Comparison of ENCODE assay signal across 28 mouse cellular contexts in the genomic region with DNA sequence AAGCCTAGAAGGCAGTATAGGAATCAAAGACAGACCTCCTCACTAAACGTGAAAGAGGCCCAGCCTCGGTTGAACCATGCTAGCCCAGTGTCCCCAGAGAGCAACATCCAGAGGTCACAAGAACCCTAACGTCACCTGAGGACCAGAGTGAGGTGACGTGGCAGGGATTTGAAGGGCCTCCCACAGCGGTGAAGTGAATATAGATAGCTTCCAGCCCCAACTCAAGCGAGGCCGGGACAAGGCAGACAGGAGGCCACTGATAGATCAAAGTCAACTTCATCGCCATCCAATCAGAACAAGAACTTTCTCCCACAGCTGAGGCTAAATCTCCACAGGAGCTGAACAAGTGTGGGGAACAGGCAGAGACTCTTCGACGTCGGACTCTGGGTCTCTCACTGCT. TPM values are rescaled to one million over a fixed set of nuclear protein-coding genes. Genes with fewer than 3 reads are reported as not detected.
DNase-seq lines count a peak whose midpoint lies in the region; ATAC-seq and TF ChIP-seq lines count a peak whose summit lies in the region.
"Had no signal": no experiment of that assay in that cellular context is flagged by ENCODE, and none has a peak within 500 bp of the region (broad histone marks: within the 10 kb centered on the region; RNA-seq: fewer than 3 reads in every experiment).

No protein-coding gene starts in this region.

- no peak overlapping the region for H3K9ac ChIP-seq in hindbrain, embryonic 14.5 days
- H3K9ac ChIP-seq in hindbrain, postnatal 0 days (replicated peaks; ENCODE audit: low read length) = no peak overlapping the region
- H3K9ac ChIP-seq: embryonic facial prominence, embryonic 12.5 days; forebrain, embryonic 13.5 days; liver, embryonic 15.5 days; neural tube, embryonic 12.5 days had no signal

- no peak for DNase-seq in hindbrain, embryonic 14.5 days (ENCODE audit: low spot score)
- DNase-seq in hindbrain, postnatal 0 days (ENCODE audit: low spot score) = no peak
- no peak for DNase-seq in thymus, adult 2 months
- no peak for DNase-seq in thymus, adult 18-20 months
- no peak for DNase-seq in cerebellum, adult 8-10 months
- no peak for DNase-seq in heart, postnatal 36 days
- DNase-seq: adrenal gland, adult 8-10 months; cerebellum, adult 9-11 months; heart, postnatal 14 days; kidney, adult 11 months; kidney, postnatal 14 days; layer of hippocampus, postnatal 36 days; right cerebral cortex, postnatal 14 days had no signal

- no peak for ATAC-seq in hindbrain, embryonic 14.5 days (ENCODE audit: low FRiP score)
- ATAC-seq in hindbrain, postnatal 0 days = no peak
- ATAC-seq: forebrain, embryonic 13.5 days; lung, postnatal 0 days had no signal

- no peak for TF ChIP-seq CTCF in hindbrain, postnatal 0 days (IDR thresholded peaks at IDR 0.05; ENCODE audit: low read depth)
- TF ChIP-seq CTCF in thymus, adult 2 months (IDR thresholded peaks at IDR 0.05; ENCODE audit: borderline replicate concordance, control insufficient read depth, extremely low read depth, insufficient read depth, low read length, poor library complexity) = no peak; the same call in 1 of the 2 replicates
- no peak for TF ChIP-seq CTCF in small intestine, adult 2 months (IDR thresholded peaks at IDR 0.05; ENCODE audit: extremely low read depth, insufficient read length, insufficient replicate concordance, low read depth, low read length)

- no peaks in the 10 kb centered on the region for H3K36me3 ChIP-seq in hindbrain, embryonic 14.5 days (replicated peaks; ENCODE audit: control insufficient read depth, insufficient read depth)
- no peaks in the 10 kb centered on the region for H3K36me3 ChIP-seq in hindbrain, postnatal 0 days (ENCODE audit: insufficient read depth, low read length)
- H3K36me3 ChIP-seq in thymus, adult 2 months (ENCODE audit: control insufficient read depth, insufficient read depth, low read length) = peaks cover 43% of the 10 kb centered on the region
- no peaks in the 10 kb centered on the region for H3K36me3 ChIP-seq in small intestine, adult 2 months (ENCODE audit: control insufficient read depth, insufficient read depth, low read length)
- H3K36me3 ChIP-seq: embryonic facial prominence, embryonic 12.5 days; liver, embryonic 15.5 days; neural tube, embryonic 12.5 days had no signal

- no peak for TF ChIP-seq POLR2A in thymus, adult 2 months (IDR thresholded peaks at IDR 0.05; ENCODE audit: control insufficient read depth, extremely low read depth, insufficient read depth, low read length, poor library complexity)
- TF ChIP-seq POLR2A in small intestine, adult 2 months (IDR thresholded peaks at IDR 0.05; ENCODE audit: low read depth, low read length) = no peak

- H3K9me3 ChIP-seq in hindbrain, embryonic 14.5 days (ENCODE audit: control insufficient read depth, low read length) = no peaks in the 10 kb centered on the region
- no peaks in the 10 kb centered on the region for H3K9me3 ChIP-seq in hindbrain, postnatal 0 days (ENCODE audit: low read length)
- H3K9me3 ChIP-seq: embryonic facial prominence, embryonic 12.5 days; forebrain, embryonic 13.5 days; liver, embryonic 15.5 days; neural tube, embryonic 12.5 days had no signal

- no peaks in the 10 kb centered on the region for H3K27me3 ChIP-seq in hindbrain, embryonic 14.5 days (ENCODE audit: control insufficient read depth, insufficient read depth, low read length)
- H3K27me3 ChIP-seq in hindbrain, postnatal 0 days (ENCODE audit: insufficient read depth, low read length) = no peaks in the 10 kb centered on the region
- H3K27me3 ChIP-seq in thymus, adult 2 months (ENCODE audit: control insufficient read depth, insufficient read depth, low read length) = no peaks in the 10 kb centered on the region
- no peaks in the 10 kb centered on the region for H3K27me3 ChIP-seq in small intestine, adult 2 months (ENCODE audit: control insufficient read depth, insufficient read depth, low read length)
- H3K27me3 ChIP-seq: embryonic facial prominence, embryonic 12.5 days; forebrain, embryonic 13.5 days; neural tube, embryonic 12.5 days had no signal

- WGBS in hindbrain, embryonic 14.5 days = 72% methylated on average over 11 of the region's 11 CpGs
- 78% methylated on average over 11 of the region's 11 CpGs for WGBS in hindbrain, postnatal 0 days
- 80% methylated on average over 11 of the region's 11 CpGs for whole genome bisulfite sequencing in thymus, adult 2 months
- 89% methylated on average over 11 of the region's 11 CpGs for WGBS in small intestine, adult 2 months

- intact Hi-C loops in heart, postnatal 36 days (cut with DNase I) = loop anchor here (2.0 to 5.0 kb wide), 2 partner anchors 161 to 417 kb away; a partner anchor contains a TSS

- peaks cover 19% of the 10 kb centered on the region for H3K4me1 ChIP-seq in hindbrain, embryonic 14.5 days (replicated peaks; ENCODE audit: control insufficient read depth, insufficient read depth, low read length)
- peaks cover 11% of the 10 kb centered on the region; the same call in 1 of the 2 replicates for H3K4me1 ChIP-seq in hindbrain, postnatal 0 days (ENCODE audit: insufficient read depth, low read length)
- peaks cover 79% of the 10 kb centered on the region for H3K4me1 ChIP-seq in thymus, adult 2 months (replicated peaks; ENCODE audit: control insufficient read depth, insufficient read depth, low read length)
- peaks cover 30% of the 10 kb centered on the region for H3K4me1 ChIP-seq in small intestine, adult 2 months (ENCODE audit: control insufficient read depth, insufficient read depth, insufficient read length, low read length)

- no peak overlapping the region for H3K4me3 ChIP-seq in hindbrain, embryonic 14.5 days (replicated peaks; ENCODE audit: low read length)
- H3K4me3 ChIP-seq in hindbrain, postnatal 0 days (ENCODE audit: low read length) = no peak overlapping the region
- no peak overlapping the region for H3K4me3 ChIP-seq in thymus, adult 2 months (ENCODE audit: control insufficient read depth, insufficient read depth, low read length)
- H3K4me3 ChIP-seq in small intestine, adult 2 months (ENCODE audit: low read depth, low read length) = no peak overlapping the region
- H3K4me3 ChIP-seq: embryonic facial prominence, embryonic 12.5 days; erythroblast, embryonic 14.5 days; forebrain, embryonic 13.5 days; layer of hippocampus, adult 2 months; liver, embryonic 15.5 days; neural tube, embryonic 12.5 days had no signal

- peak overlapping the region; percentile 47 for H3K27ac ChIP-seq in hindbrain, embryonic 14.5 days
- H3K27ac ChIP-seq in hindbrain, postnatal 0 days = no peak overlapping the region
- H3K27ac ChIP-seq in thymus, adult 2 months (ENCODE audit: control insufficient read depth, insufficient read depth, low read length) = peak overlapping the region; percentile 99
- H3K27ac ChIP-seq in small intestine, adult 2 months (ENCODE audit: insufficient read depth, low read depth, low read length) = peak overlapping the region; percentile 79
- H3K27ac ChIP-seq: embryonic facial prominence, embryonic 12.5 days; forebrain, embryonic 13.5 days; layer of hippocampus, adult 2 months; neural tube, embryonic 12.5 days had no signal

- H3K4me2 ChIP-seq in hindbrain, embryonic 14.5 days (replicated peaks) = no peak overlapping the region
- H3K4me2 ChIP-seq in hindbrain, postnatal 0 days (ENCODE audit: low read depth, low read length) = no peak overlapping the region
- H3K4me2 ChIP-seq: embryonic facial prominence, embryonic 12.5 days; forebrain, embryonic 13.5 days; heart, embryonic 11.5 days; liver, embryonic 15.5 days; midbrain, embryonic 11.5 days; neural tube, embryonic 12.5 days had no signal

RNA-seq across cellular contexts. Expression of a gene that starts 28.2 kb away (rescaled TPM):
- polyA plus RNA-seq in hindbrain, embryonic 14.5 days (2014; fragmentation: Nextera tagmentation; extraction: Ambion mirVana) = 365 and 386 TPM in 2 replicates
- total RNA-seq in hindbrain, postnatal 0 days (2014; rRNA removed) = 189 and 321 TPM in 2 replicates
- 406 and 407 TPM in 2 replicates for polyA plus RNA-seq in hindbrain, postnatal 0 days (2015; fragmentation: Nextera tagmentation; extraction: Ambion mirVana)
- 513 and 641 TPM in 2 replicates for polyA plus RNA-seq in thymus, adult 2 months (2012; rRNA removed)
- 561 and 627 TPM in 2 replicates for polyA plus RNA-seq in small intestine, adult 2 months (2012; rRNA removed)
- 100 to 1,000 TPM in 1 of 2 experiments, 10 to 100 TPM in 1; 96.6 to 101 TPM for total RNA-seq in heart, postnatal 36 days (2021)

RNA-seq across cellular contexts. Expression of a gene that starts 28.3 kb away (rescaled TPM):
- polyA plus RNA-seq in hindbrain, embryonic 14.5 days (2014; fragmentation: Nextera tagmentation; extraction: Ambion mirVana) = 64.5 and 65.4 TPM in 2 replicates
- total RNA-seq in hindbrain, postnatal 0 days (2014; rRNA removed) = 105 and 126 TPM in 2 replicates
- polyA plus RNA-seq in hindbrain, postnatal 0 days (2015; fragmentation: Nextera tagmentation; extraction: Ambion mirVana) = 76.9 and 82.7 TPM in 2 replicates
- polyA plus RNA-seq in thymus, adult 2 months (2012; rRNA removed) = 21.5 and 23.6 TPM in 2 replicates
- 35.2 and 53.6 TPM in 2 replicates for polyA plus RNA-seq in small intestine, adult 2 months (2012; rRNA removed)
- total RNA-seq in heart, postnatal 36 days (2021) = 10 to 100 TPM; 52.2 to 59.7 TPM

RNA-seq across cellular contexts. Expression of a gene that starts 59.0 kb away (rescaled TPM):
- polyA plus RNA-seq in hindbrain, embryonic 14.5 days (2014; fragmentation: Nextera tagmentation; extraction: Ambion mirVana) = not detected in 2 replicates
- total RNA-seq in hindbrain, postnatal 0 days (2014; rRNA removed) = not detected in 2 replicates
- polyA plus RNA-seq in hindbrain, postnatal 0 days (2015; fragmentation: Nextera tagmentation; extraction: Ambion mirVana) = 0.05 TPM in 1 of 2 replicates, not detected in the other
- polyA plus RNA-seq in thymus, adult 2 months (2012; rRNA removed) = not detected in 2 replicates
- polyA plus RNA-seq in small intestine, adult 2 months (2012; rRNA removed) = not detected in 2 replicates
- total RNA-seq in heart, postnatal 36 days (2021) = not detected
- total RNA-seq: gastrocnemius, adult 8-10 months; granulocyte monocyte progenitor cell, adult 5-6 weeks; heart, postnatal 14 days; layer of hippocampus, adult 2 months; layer of hippocampus, postnatal 36 days; left cerebral cortex, postnatal 25 days had no signal
- polyA plus RNA-seq: embryonic facial prominence, embryonic 12.5 days; erythroblast, embryonic 14.5 days; forebrain, embryonic 13.5 days; frontal cortex, adult 2 months; heart, embryonic 11.5 days; limb, embryonic 14.5 days; liver, embryonic 15.5 days; midbrain, embryonic 11.5 days; neural tube, embryonic 12.5 days had no signal
